Mouse (Mus musculus) limb, embryonic 11.5 days (tissue): ENCODE data around the gene Cdh23. TPM values are rescaled to one million over a fixed set of nuclear protein-coding genes. Genes with fewer than 3 reads are reported as not detected.
A peak's percentile ranks its signal among the peaks of the same experiment; 100 is the strongest.

Experiments used
- ATAC-seq: fragments of 200-750 bp; cut with Nextera tagmentation; 2 replicates; pipeline ENCODE4 v1.8.0; 2017; ENCODE audit warnings: low read depth; ENCODE audit not compliant: insufficient number of reproducible peaks, low FRiP score, low TSS enrichment
- DNase-seq: peaks from one replicate; pipeline ENCODE4 v3.0.0-alpha.2; 2015; ENCODE audit warnings: low spot score
- H3K27ac ChIP-seq: fragments of 300-500 bp; sonication (generic); replicated peaks from 2 replicates; pipeline ENCODE4 v1.5.1; 2014; ENCODE audit warnings: low read depth, mild to moderate bottlenecking, low read length
- H3K27me3 ChIP-seq: fragments of 300-500 bp; sonication (generic); 2 replicates; pipeline ENCODE4 v1.6.1; 2014; ENCODE audit warnings: mild to moderate bottlenecking, low read length, mixed read lengths; ENCODE audit not compliant: control insufficient read depth, insufficient read depth
- H3K36me3 ChIP-seq: fragments of 300-500 bp; sonication (generic); 2 replicates; pipeline ENCODE4 v1.6.1; 2014; ENCODE audit warnings: mild to moderate bottlenecking, low read length, moderate library complexity, mixed read lengths; ENCODE audit not compliant: control insufficient read depth, insufficient read depth
- H3K4me1 ChIP-seq: fragments of 300-500 bp; sonication (generic); 2 replicates; pipeline ENCODE4 v1.6.1; 2014; ENCODE audit warnings: low read length, mixed read lengths; ENCODE audit not compliant: control insufficient read depth, insufficient read depth
- H3K4me2 ChIP-seq: fragments of 300-500 bp; sonication (generic); 2 replicates; pipeline ENCODE4 v1.6.1; 2014; ENCODE audit warnings: low read depth, mild to moderate bottlenecking, moderate library complexity; ENCODE audit not compliant: severe bottlenecking
- H3K4me3 ChIP-seq: fragments of 300-500 bp; sonication (generic); 2 replicates; pipeline ENCODE4 v1.5.1; 2014; ENCODE audit warnings: low read depth, low read length
- H3K9ac ChIP-seq: fragments of 300-500 bp; sonication (generic); 2 replicates; pipeline ENCODE4 v1.6.1; 2014; ENCODE audit warnings: mild to moderate bottlenecking, low read length
- H3K9me3 ChIP-seq: fragments of 300-500 bp; sonication (generic); 2 replicates; pipeline ENCODE4 v1.6.1; 2016; ENCODE audit warnings: low read length; ENCODE audit not compliant: control insufficient read depth
- WGBS: fragments of 180-500 bp; shearing (Covaris S2); extraction: QIAGEN DNeasy Blood & Tissue Kit; methylation state at CpG from one replicate; pipeline ENCODE4 v1.1.7; 2014; 5-methylcytosine and 5-hydroxymethylcytosine counted together
- polyA plus RNA-seq: library from polyadenylated mRNA; unstranded; fragments of >200 nt; fragmentation: Nextera tagmentation; extraction: Ambion mirVana; gene quantifications from 2 replicates; pipeline ENCODE4 v1.2.1, GENCODE M21; 2014

Gene Cdh23
- polyA plus RNA-seq, 1 experiment from 2014 or later: 0.16 TPM

- DNase-seq: peak; percentile 65
- H3K4me3 ChIP-seq: no peak overlapping the region
- 7% methylated on average over 13 of the region's 14 CpGs for WGBS
- no peaks in the 10 kb centered on the region for H3K9me3 ChIP-seq
- no peak overlapping the region for H3K27ac ChIP-seq
- H3K27me3 ChIP-seq: 0 out of 2 replicates have a peak, but pooled peaks cover 2% of the 10 kb centered on the region
- no peaks in the 10 kb centered on the region for H3K36me3 ChIP-seq
- peak; percentile 52; the same call in 1 of the 2 replicates for ATAC-seq
- no peaks in the 10 kb centered on the region for H3K4me1 ChIP-seq
- no peak overlapping the region for H3K9ac ChIP-seq
- peak overlapping the region; percentile 22; the same call in 1 of the 2 replicates for H3K4me2 ChIP-seq
Measured at GRCm38 (mm10) chr10:60536098-60536811, 160.0 kb downstream of the Cdh23 start.

GRCm38 (mm10) chr10:60532502-60532901 is 163.8 kb downstream of the Cdh23 start:
- ATAC-seq (no peak), DNase-seq (no peak)
- Histone ChIP-seq H3K9me3 (no peaks in the 10 kb centered on the region), H3K4me1 (no peaks in the 10 kb centered on the region), H3K27me3 (0 out of 2 replicates have a peak, but pooled peaks cover 2% of the 10 kb centered on the region), H3K4me2 (no peak overlapping the region), H3K36me3 (no peaks in the 10 kb centered on the region), H3K9ac (no peak overlapping the region), H3K27ac (no peak overlapping the region), H3K4me3 (no peak overlapping the region)
- WGBS: 83% methylated on average over 4 of the region's 4 CpGs

- Histone ChIP-seq H3K27ac (no peak overlapping the region), H3K9me3 (no peaks in the 10 kb centered on the region), H3K4me1 (no peaks in the 10 kb centered on the region), H3K9ac (no peak overlapping the region), H3K36me3 (no peaks in the 10 kb centered on the region), H3K4me3 (no peak overlapping the region), H3K4me2 (no peak overlapping the region), H3K27me3 (0 out of 2 replicates have a peak, but pooled peaks cover 2% of the 10 kb centered on the region)
- 31% methylated on average over 2 of the region's 2 CpGs for WGBS
- DNase-seq (peak; percentile 67), ATAC-seq (no peak)
Measured at GRCm38 (mm10) chr10:60531349-60531748, 164.9 kb downstream of the Cdh23 start.

GRCm38 (mm10) chr10:60530633-60531032 is 165.7 kb downstream of the Cdh23 start:
- ATAC-seq (no peak), DNase-seq (no peak)
- Histone ChIP-seq H3K36me3 (no peaks in the 10 kb centered on the region), H3K27me3 (0 out of 2 replicates have a peak, but pooled peaks cover 2% of the 10 kb centered on the region), H3K9me3 (no peaks in the 10 kb centered on the region), H3K9ac (no peak overlapping the region), H3K27ac (no peak overlapping the region), H3K4me2 (no peak overlapping the region), H3K4me3 (no peak overlapping the region), H3K4me1 (no peaks in the 10 kb centered on the region)
- WGBS: 79% methylated on average over 10 of the region's 10 CpGs

- Histone ChIP-seq H3K4me1 (no peaks in the 10 kb centered on the region), H3K36me3 (no peaks in the 10 kb centered on the region), H3K9me3 (no peaks in the 10 kb centered on the region), H3K4me2 (no peak overlapping the region), H3K27ac (no peak overlapping the region), H3K9ac (no peak overlapping the region), H3K27me3 (no peaks in the 10 kb centered on the region), H3K4me3 (no peak overlapping the region)
- WGBS: 81% methylated on average over 7 of the region's 7 CpGs
- DNase-seq: no peak
- ATAC-seq: no peak
Measured at GRCm38 (mm10) chr10:60527949-60528348, 168.3 kb downstream of the Cdh23 start.

- Histone ChIP-seq H3K36me3 (no peaks in the 10 kb centered on the region), H3K4me1 (no peaks in the 10 kb centered on the region), H3K9ac (no peak overlapping the region), H3K27me3 (no peaks in the 10 kb centered on the region), H3K9me3 (no peaks in the 10 kb centered on the region), H3K27ac (no peak overlapping the region), H3K4me2 (no peak overlapping the region), H3K4me3 (no peak overlapping the region)
- DNase-seq: no peak
- no peak for ATAC-seq
- WGBS: 73% methylated on average over 8 of the region's 8 CpGs
Measured at GRCm38 (mm10) chr10:60525081-60525480, 171.2 kb downstream of the Cdh23 start.

- Histone ChIP-seq H3K27me3 (no peaks in the 10 kb centered on the region), H3K4me1 (no peaks in the 10 kb centered on the region), H3K4me2 (no peak overlapping the region), H3K36me3 (no peaks in the 10 kb centered on the region), H3K4me3 (no peak overlapping the region), H3K27ac (no peak overlapping the region), H3K9me3 (no peaks in the 10 kb centered on the region), H3K9ac (no peak overlapping the region)
- 91% methylated on average over 11 of the region's 11 CpGs for WGBS
- no peak for DNase-seq
- no peak for ATAC-seq
Measured at GRCm38 (mm10) chr10:60516286-60516685, 180.0 kb downstream of the Cdh23 start.

- H3K4me2 ChIP-seq: no peak overlapping the region
- DNase-seq (no peak), ATAC-seq (no peak)
- H3K9ac ChIP-seq: no peak overlapping the region
- no peak overlapping the region for H3K27ac ChIP-seq
- WGBS: 5% methylated on average over 4 of the region's 4 CpGs
- H3K36me3 ChIP-seq: no peaks in the 10 kb centered on the region
- no peaks in the 10 kb centered on the region for H3K4me1 ChIP-seq
- no peak overlapping the region for H3K4me3 ChIP-seq
- no peaks in the 10 kb centered on the region for H3K27me3 ChIP-seq
- H3K9me3 ChIP-seq: no peaks in the 10 kb centered on the region
Measured at GRCm38 (mm10) chr10:60498538-60498937, 197.8 kb downstream of the Cdh23 start.

GRCm38 (mm10) chr10:60495070-60495469 is 201.2 kb downstream of the Cdh23 start:
- WGBS: 20% methylated on average over 6 of the region's 6 CpGs
- H3K4me1 ChIP-seq: no peaks in the 10 kb centered on the region
- H3K36me3 ChIP-seq: no peaks in the 10 kb centered on the region
- no peak overlapping the region for H3K9ac ChIP-seq
- ATAC-seq (no peak), DNase-seq (no peak)
- no peak overlapping the region for H3K4me2 ChIP-seq
- H3K27ac ChIP-seq: no peak overlapping the region
- H3K9me3 ChIP-seq: no peaks in the 10 kb centered on the region
- H3K27me3 ChIP-seq: no peaks in the 10 kb centered on the region
- H3K4me3 ChIP-seq: no peak overlapping the region
